Mouse (Mus musculus) retina, embryonic 14.5 days (tissue): ENCODE data around the gene Izumo4.

Experiments
- DNase-seq: peaks from one replicate; pipeline ENCODE4 v3.0.0-alpha.2; 2015; ENCODE audit warnings: low spot score

Gene Izumo4

DNA sequence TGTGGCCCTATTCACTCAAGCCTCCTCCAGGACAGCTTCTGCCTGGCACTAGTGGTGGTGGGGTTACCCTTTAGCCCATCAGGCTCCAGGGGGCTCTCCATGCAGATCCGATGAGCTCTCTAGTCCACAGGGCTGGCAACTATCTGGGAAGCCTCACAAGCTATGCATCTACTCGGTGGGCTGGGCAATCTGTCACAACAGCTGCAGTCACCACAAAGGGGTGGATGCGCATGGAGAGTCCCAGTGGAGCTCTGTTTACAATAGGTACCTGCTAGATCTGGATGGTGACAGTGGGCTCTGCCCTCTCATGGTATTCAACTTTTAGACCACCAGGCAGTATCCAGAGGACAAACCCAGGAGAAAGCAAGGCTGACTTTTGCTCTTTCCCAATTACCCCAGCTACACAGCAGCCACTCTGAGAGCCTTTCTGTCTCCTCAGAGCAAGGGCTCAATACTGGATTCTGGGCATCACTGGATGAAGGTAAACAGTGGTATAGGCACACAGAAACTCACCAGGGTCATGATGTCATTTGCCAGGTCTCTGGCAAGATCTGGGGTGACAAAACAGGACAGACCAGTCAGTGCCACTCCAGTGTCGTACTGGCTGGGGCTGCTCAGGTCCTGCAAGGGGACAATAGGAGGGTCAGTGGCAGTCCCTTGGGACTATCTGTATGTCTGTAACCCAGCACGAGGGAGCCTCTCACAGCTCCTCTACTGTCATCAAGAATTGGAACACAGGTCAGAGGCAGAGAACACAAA is 25.6 kb downstream of the Izumo4 start:
- DNase-seq = no peak

DNA sequence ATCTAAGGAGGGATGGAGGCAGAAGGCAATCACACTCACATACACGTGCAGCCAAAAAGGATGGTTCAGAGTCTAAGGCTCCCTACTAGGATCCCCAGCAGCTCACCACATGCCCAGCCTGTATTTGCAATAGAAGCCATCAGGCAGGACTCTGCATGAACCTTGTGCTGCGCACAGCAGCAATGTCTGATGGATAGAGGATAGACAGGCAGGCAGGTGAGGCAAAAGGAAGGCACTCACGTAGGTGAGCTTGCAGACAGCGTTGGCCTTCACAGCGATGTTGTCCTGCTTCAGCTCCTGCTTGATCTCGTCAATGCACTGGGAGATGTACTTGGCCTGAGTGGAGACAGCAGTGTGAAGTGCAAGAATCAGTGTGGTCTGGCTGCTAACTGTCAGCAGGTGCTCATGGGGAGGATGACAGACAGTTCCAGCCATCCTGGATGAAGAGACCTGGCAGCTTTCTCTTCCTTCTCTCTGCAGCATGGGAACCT is 30.7 kb downstream of the Izumo4 start:
- no peak for DNase-seq

DNA sequence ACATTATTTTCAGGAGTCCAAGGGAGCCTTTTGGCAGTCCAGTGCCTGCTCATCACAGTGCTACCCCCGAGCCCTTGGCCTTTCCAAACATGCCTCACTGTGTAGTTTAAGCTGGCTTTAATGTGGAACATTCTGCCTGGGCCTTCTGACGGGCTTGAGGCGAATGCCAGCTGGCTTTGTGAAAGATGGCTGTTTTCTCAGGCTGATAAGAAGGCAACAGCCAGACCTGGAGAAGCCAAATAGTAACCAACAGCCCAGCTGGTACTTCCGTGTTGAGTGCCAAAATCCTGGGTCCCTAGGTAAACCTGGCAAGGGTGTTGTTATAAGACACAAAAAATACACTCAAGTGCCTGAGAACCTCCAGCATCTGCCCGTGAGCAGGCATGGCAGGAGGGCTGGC is 34.7 kb downstream of the Izumo4 start:
- no peak for DNase-seq

DNA sequence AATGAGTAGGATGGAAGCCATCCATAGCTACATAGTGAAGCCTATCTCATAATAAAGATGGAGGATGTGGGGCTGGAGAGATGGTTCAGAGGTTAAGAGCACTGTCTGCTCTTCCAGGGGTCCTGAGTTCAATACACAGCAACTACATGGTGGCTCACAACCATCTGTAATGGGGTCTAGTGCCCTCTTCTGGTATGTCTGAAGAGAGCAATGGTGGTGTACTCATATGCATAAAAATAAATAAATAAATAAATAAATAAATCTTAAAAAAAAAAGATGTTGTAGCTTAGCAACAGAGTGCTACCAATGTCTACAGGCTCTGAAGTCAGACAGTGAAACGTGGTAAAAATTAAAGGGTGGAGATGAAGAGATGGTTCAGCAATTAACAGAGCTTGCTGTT is 36.7 kb downstream of the Izumo4 start:
- no peak for DNase-seq

DNA sequence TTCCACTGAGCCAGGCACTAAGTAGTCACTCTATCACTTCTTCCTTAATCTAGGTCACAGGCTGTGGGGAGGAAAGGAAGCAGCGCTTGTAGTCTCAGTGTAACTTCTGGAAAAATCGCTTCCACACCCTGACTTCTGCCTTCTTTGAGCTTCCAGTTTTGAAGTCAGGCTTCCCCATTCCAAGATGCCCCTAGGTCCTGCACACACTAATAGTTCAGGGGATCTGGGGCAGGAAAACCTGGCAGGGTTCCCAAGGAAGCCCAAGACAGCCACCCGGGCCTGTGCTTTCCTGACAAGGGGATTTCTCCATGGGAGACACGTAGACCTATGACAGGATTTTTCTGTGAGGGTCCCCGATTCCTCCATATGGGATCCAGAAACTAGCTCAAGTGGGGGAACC is 39.2 kb downstream of the Izumo4 start:
- DNase-seq = no peak

DNA sequence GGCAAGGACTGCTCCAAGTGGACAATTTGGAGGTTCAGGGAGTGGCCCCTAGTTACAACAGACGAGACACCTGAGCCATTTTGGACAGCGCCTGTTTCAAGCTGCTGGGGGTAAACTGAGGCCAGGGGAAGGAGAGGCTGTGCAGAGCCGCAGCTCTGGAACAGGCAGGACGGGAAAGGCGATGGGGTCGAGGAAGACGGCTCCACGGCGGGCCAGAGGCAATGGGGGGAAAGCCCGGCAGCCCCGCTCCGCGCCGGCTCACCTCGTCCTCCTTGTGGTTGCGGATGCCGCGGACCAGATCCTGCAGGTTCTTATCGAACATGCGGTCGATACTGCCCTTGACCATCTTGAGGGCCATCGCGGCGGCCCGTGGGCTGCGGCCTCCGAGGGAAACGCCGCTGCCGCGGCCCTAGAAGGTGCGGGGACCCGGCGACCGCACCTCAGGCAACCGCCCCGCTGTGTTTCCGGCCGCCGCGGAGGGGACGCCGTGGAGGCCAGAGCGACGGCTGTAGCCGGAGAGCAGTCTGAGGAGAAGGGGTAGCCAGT is 39.7 kb downstream of the Izumo4 start:
- DNase-seq = no peak

DNA sequence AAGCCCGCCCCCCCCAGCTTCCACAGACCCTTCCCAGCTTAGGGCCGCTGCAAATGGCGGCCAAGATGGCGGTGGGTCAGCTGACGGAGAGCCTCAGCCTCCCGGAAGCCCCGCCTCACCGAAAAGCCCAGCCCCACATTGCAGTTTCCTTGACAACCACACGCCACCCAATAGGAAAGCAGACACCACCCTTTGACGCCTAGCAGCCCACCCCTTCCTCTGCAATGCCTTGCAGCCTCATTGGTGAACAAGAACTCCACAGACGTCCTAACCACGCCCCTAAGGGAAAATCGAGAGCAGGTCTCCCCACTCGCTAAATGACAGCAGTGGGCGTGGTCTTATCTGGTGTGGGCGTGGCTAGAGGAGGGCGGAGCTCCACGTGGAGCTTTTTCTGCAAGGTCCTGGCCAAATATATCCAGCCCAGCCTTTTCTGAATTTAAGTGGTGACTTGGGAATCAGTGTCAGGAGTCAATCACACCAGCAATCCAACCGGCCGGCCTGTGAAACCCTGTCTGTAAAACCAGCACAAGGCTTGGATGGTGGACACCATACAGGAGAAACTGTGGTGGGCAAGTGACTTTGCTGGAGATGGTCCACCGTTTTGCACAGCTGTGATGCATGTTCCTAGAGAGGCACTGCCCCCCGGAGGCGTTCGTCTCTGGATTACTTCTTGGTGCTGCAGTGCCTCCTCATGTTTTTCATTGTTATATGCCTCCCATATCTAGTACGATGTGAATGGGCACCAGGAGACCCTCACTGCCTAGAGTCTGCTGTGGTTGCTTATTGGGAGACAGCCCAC is 40.4 kb downstream of the Izumo4 start, which contains the start of gene Ap3d1:
Gene Ap3d1 (minus strand): TSS at position 85 of the 799 bp plus-strand sequence.
- DNase-seq = peak; percentile 99

DNA sequence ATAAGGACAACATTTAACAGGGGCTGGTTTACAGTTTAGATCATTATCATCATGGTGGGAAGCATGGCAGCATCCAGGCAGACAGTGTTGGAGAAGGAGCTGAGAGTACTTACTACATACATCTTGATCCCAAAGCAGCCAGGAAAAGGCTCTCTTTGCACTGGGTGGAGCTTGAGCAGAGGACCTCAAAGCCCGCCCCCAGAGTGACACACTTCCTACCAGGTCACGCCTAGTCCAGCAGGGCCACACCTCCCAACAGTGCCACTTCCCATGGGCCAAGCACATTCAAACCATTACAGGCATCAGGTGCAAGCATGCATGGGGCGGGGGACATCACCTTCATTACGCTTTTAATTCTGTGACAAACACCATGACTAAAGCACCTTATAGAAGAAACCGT is 42.3 kb downstream of the Izumo4 start:
- DNase-seq = no peak

DNA sequence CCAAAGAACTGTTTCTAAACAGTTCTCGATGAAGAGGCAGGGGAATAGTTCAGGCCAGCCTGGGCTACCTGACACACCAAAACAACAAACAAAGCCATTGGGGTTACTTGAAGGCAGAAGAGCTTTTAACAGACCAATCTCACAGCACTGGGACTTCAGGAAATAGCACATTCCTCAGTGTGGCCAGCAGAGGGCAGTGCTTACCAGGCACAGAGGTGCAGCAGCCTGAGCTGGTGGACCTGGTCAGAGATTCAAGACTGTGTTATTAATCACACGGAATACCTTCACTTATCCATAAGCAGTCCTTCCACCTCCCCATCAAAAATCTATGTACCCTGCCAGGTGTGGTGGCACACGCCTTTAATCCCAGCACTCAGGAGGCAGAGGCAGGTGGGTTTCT is 45.4 kb downstream of the Izumo4 start:
- DNase-seq = peak; percentile 84

DNA sequence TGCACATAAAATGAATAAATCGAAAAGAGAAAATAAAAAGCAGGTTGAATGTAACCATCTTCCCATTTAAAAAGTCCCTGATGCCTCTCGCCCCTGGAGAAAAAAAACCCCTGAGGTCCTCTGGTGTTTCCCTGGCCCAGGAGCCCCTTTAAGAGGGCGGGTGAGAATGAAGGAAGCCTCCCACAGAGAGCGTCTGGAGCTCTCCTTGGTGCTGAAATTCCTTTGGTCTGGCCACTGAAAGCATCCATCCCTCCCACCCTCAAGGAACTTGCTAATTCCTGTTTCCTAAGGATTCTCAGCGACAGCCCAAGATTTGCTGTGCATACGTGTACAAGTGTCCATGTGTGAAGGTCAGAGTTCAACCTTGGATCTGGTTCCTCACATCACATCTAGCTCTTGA is 46.6 kb downstream of the Izumo4 start:
- DNase-seq = peak; percentile 83

DNA sequence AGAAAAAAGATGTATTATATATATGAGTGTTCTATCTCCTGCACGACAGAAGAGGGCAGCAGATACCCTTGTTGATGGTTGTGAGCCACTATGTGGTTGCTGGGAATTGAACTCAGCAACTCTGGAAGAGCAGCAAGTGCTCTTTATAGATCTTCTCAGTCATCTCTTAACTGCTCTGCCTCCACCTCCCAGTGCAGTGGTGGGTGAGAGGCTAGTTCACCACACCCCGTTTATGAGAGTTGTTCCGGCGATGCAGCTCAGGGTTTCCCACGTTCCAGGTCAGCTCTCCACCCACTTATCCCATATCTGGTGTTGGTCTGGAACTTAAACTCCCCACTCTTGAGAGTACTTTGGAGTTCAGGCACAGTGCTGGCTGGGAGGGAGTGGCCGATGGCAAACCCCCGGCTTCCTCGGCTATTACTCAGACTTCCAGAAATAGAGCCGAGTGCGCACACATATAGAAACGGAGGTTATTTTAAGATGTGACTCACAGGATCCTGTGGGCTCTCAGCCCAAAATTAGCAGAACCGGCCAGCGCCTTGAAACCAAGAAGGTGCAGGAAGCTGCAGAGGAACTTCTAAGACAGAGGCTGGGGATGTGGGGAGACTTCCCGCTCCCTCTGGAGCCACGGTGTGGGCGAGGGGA is 49.3 kb downstream of the Izumo4 start:
- DNase-seq = no peak

DNA sequence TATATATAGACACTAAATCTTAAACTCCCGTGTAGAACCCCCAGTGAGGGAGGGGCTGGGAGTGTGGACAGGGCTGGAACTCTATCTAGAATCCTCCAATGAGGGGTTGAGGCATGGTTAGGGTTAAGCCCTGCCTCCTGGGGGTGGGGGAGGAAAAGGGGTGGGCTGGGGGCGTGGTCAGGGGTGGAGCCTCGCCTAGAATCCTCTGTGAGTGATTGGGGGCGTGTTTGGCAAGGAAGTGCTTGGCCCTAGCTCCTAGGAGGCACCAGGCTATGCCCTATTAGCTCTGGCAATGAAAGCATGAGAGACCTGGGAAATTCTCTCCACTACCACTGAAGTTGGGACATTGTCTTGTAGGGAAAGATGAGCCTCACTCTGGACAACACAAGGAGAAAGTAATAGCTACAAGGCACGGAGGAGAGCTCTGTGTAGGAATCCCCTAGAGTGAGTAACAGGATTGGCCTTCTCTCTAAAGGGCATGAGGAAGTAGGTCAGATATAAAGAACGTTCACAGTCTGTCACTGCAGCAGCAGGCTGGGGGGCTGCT is 50.2 kb downstream of the Izumo4 start:
- DNase-seq = peak; percentile 81

DNA sequence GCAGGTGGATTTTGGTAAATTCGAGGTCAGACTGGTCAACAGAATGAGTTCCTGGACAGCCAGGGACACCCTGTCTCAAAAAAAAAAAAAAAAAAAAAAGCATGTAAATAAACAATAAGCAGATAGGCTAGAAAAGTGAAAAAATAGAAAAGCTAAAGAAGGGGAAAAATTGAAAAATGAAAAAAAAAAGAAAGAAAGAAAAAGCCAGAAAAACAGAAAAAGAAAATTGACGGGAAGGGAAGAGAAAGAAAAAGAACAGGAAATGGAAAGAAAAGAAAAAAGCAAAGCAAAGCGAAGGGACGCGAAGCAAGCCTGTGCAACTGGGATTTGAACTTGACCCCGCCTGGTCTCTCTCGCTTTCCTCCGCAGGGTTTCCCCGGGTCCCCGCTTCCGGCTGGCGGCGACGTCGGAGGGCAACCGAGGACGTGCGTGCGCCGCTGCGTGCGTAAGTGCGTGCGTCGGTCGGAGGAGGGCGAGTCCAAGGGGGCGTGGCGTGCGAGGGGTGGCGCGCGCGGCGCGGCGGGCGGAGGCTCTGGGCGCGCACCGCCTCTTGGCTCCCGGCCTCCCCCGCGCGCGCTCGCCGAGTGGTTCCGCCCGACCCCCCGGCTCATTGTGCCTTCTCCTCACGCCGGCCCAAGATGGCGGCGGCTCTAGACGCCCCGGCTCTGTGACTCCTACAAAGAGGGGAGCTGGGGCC is 52.8 kb downstream of the Izumo4 start, which contains the start of gene Dot1l:
Gene Dot1l (plus strand): TSS at position 613 of the 697 bp plus-strand sequence.
- peak; percentile 98 for DNase-seq
